Mouse (Mus musculus): ENCODE data around the gene 2310034G01Rik. TPM values are rescaled to one million over a fixed set of nuclear protein-coding genes. Genes with fewer than 3 reads are reported as not detected.

2310034G01Rik gene
- polyA plus RNA-seq, 1 experiment from 2014 or later, result 1.8 TPM

GRCm38 (mm10) chr19:46369204-46369603 lies 19.1 kb upstream of the 2310034G01Rik start:
- H3K4me3 ChIP-seq (ENCODE audit: low read depth, low read length), result no peak overlapping the region
- no peaks in the 10 kb centered on the region for H3K27me3 ChIP-seq (ENCODE audit: control insufficient read depth, insufficient read depth, low read length)
- H3K27ac ChIP-seq (replicated peaks; ENCODE audit: low read depth, low read length), result no peak overlapping the region
- 38% methylated on average over 4 of the region's 4 CpGs for WGBS
- H3K4me2 ChIP-seq (ENCODE audit: low read depth, severe bottlenecking), result no peak overlapping the region
- no peak overlapping the region for H3K9ac ChIP-seq (ENCODE audit: low read length)
- H3K4me1 ChIP-seq (ENCODE audit: control insufficient read depth, insufficient read depth, low read length), result no peaks in the 10 kb centered on the region
- ATAC-seq (ENCODE audit: insufficient number of reproducible peaks, low FRiP score, low TSS enrichment, low read depth) (no peak), DNase-seq (ENCODE audit: low spot score) (peak; percentile 62)
- no peaks in the 10 kb centered on the region for H3K9me3 ChIP-seq (ENCODE audit: control insufficient read depth, low read length)
- H3K36me3 ChIP-seq (ENCODE audit: control insufficient read depth, insufficient read depth, low read length), result no peaks in the 10 kb centered on the region

GRCm38 (mm10) chr19:46367798-46368590 lies 17.9 kb upstream of the 2310034G01Rik start:
- no peak overlapping the region for H3K9ac ChIP-seq (ENCODE audit: low read length)
- no peaks in the 10 kb centered on the region for H3K9me3 ChIP-seq (ENCODE audit: control insufficient read depth, low read length)
- no peaks in the 10 kb centered on the region for H3K4me1 ChIP-seq (ENCODE audit: control insufficient read depth, insufficient read depth, low read length)
- ATAC-seq (ENCODE audit: insufficient number of reproducible peaks, low FRiP score, low TSS enrichment, low read depth) (no peak), DNase-seq (ENCODE audit: low spot score) (no peak)
- H3K27me3 ChIP-seq (ENCODE audit: control insufficient read depth, insufficient read depth, low read length), result no peaks in the 10 kb centered on the region
- no peak overlapping the region for H3K4me2 ChIP-seq (ENCODE audit: low read depth, severe bottlenecking)
- no peaks in the 10 kb centered on the region for H3K36me3 ChIP-seq (ENCODE audit: control insufficient read depth, insufficient read depth, low read length)
- WGBS, result 85% methylated on average over 23 of the region's 23 CpGs
- no peak overlapping the region for H3K27ac ChIP-seq (replicated peaks; ENCODE audit: low read depth, low read length)
- H3K4me3 ChIP-seq (ENCODE audit: low read depth, low read length), result no peak overlapping the region

GRCm38 (mm10) chr19:46363294-46364009 lies 13.3 kb upstream of the 2310034G01Rik start:
- H3K27ac ChIP-seq (replicated peaks; ENCODE audit: low read depth, low read length), result no peak overlapping the region
- peaks cover under 1% of the 10 kb centered on the region for H3K27me3 ChIP-seq (ENCODE audit: control insufficient read depth, insufficient read depth, low read length)
- no peaks in the 10 kb centered on the region for H3K36me3 ChIP-seq (ENCODE audit: control insufficient read depth, insufficient read depth, low read length)
- no peak overlapping the region for H3K9ac ChIP-seq (ENCODE audit: low read length)
- DNase-seq (ENCODE audit: low spot score) (no peak), ATAC-seq (ENCODE audit: insufficient number of reproducible peaks, low FRiP score, low TSS enrichment, low read depth) (no peak)
- H3K4me1 ChIP-seq (ENCODE audit: control insufficient read depth, insufficient read depth, low read length), result no peaks in the 10 kb centered on the region
- H3K4me3 ChIP-seq (ENCODE audit: low read depth, low read length), result no peak overlapping the region
- WGBS, result 88% methylated on average over 11 of the region's 11 CpGs
- H3K9me3 ChIP-seq (ENCODE audit: control insufficient read depth, low read length), result no peaks in the 10 kb centered on the region
- H3K4me2 ChIP-seq (ENCODE audit: low read depth, severe bottlenecking), result no peak overlapping the region

- WGBS, result 83% methylated on average over 8 of the region's 8 CpGs
- Histone ChIP-seq H3K4me1 (ENCODE audit: control insufficient read depth, insufficient read depth, low read length) (peaks cover 2% of the 10 kb centered on the region; the same call in 1 of the 2 replicates), H3K27me3 (ENCODE audit: control insufficient read depth, insufficient read depth, low read length) (peaks cover 14% of the 10 kb centered on the region), H3K9ac (ENCODE audit: low read length) (no peak overlapping the region), H3K4me2 (ENCODE audit: low read depth, severe bottlenecking) (no peak overlapping the region), H3K36me3 (ENCODE audit: control insufficient read depth, insufficient read depth, low read length) (no peaks in the 10 kb centered on the region), H3K4me3 (ENCODE audit: low read depth, low read length) (no peak overlapping the region), H3K27ac (replicated peaks; ENCODE audit: low read depth, low read length) (no peak overlapping the region), H3K9me3 (ENCODE audit: control insufficient read depth, low read length) (no peaks in the 10 kb centered on the region)
- DNase-seq (ENCODE audit: low spot score) (no peak), ATAC-seq (ENCODE audit: insufficient number of reproducible peaks, low FRiP score, low TSS enrichment, low read depth) (no peak)
Observed at GRCm38 (mm10) chr19:46362104-46362503, 12.0 kb upstream of the 2310034G01Rik start.

- no peak overlapping the region for H3K27ac ChIP-seq (replicated peaks; ENCODE audit: low read depth, low read length)
- peaks cover 2% of the 10 kb centered on the region; the same call in 1 of the 2 replicates for H3K4me1 ChIP-seq (ENCODE audit: control insufficient read depth, insufficient read depth, low read length)
- 62% methylated on average over 4 of the region's 4 CpGs for WGBS
- no peak overlapping the region for H3K9ac ChIP-seq (ENCODE audit: low read length)
- DNase-seq (ENCODE audit: low spot score), result no peak
- H3K9me3 ChIP-seq (ENCODE audit: control insufficient read depth, low read length), result no peaks in the 10 kb centered on the region
- H3K4me2 ChIP-seq (ENCODE audit: low read depth, severe bottlenecking), result no peak overlapping the region
- H3K36me3 ChIP-seq (ENCODE audit: control insufficient read depth, insufficient read depth, low read length), result no peaks in the 10 kb centered on the region
- ATAC-seq (ENCODE audit: insufficient number of reproducible peaks, low FRiP score, low TSS enrichment, low read depth), result no peak
- H3K27me3 ChIP-seq (ENCODE audit: control insufficient read depth, insufficient read depth, low read length), result peaks cover 15% of the 10 kb centered on the region
- H3K4me3 ChIP-seq (ENCODE audit: low read depth, low read length), result no peak overlapping the region
Observed at GRCm38 (mm10) chr19:46358381-46358780, 8.3 kb upstream of the 2310034G01Rik start.

GRCm38 (mm10) chr19:46357344-46358280 lies 7.5 kb upstream of the 2310034G01Rik start:
- ATAC-seq (ENCODE audit: insufficient number of reproducible peaks, low FRiP score, low TSS enrichment, low read depth) (no peak), DNase-seq (ENCODE audit: low spot score) (no peak)
- Histone ChIP-seq H3K9ac (ENCODE audit: low read length) (peak overlapping the region; percentile 58; the same call in 1 of the 2 replicates), H3K27ac (replicated peaks; ENCODE audit: low read depth, low read length) (no peak overlapping the region), H3K4me3 (ENCODE audit: low read depth, low read length) (peak overlapping the region; percentile 37; the same call in 1 of the 2 replicates), H3K4me2 (ENCODE audit: low read depth, severe bottlenecking) (peak overlapping the region; percentile 68), H3K9me3 (ENCODE audit: control insufficient read depth, low read length) (no peaks in the 10 kb centered on the region), H3K27me3 (ENCODE audit: control insufficient read depth, insufficient read depth, low read length) (peaks cover 15% of the 10 kb centered on the region), H3K4me1 (ENCODE audit: control insufficient read depth, insufficient read depth, low read length) (peaks cover 2% of the 10 kb centered on the region; the same call in 1 of the 2 replicates), H3K36me3 (ENCODE audit: control insufficient read depth, insufficient read depth, low read length) (no peaks in the 10 kb centered on the region)
- 20% methylated on average over 25 of the region's 25 CpGs for WGBS

- no peak overlapping the region for H3K27ac ChIP-seq (replicated peaks; ENCODE audit: low read depth, low read length)
- peaks cover 2% of the 10 kb centered on the region; the same call in 1 of the 2 replicates for H3K4me1 ChIP-seq (ENCODE audit: control insufficient read depth, insufficient read depth, low read length)
- ATAC-seq (ENCODE audit: insufficient number of reproducible peaks, low FRiP score, low TSS enrichment, low read depth) (peak; percentile 76; the same call in 1 of the 2 replicates), DNase-seq (ENCODE audit: low spot score) (peak; percentile 86)
- 1% methylated on average over 29 of the region's 29 CpGs for WGBS
- peaks cover 15% of the 10 kb centered on the region for H3K27me3 ChIP-seq (ENCODE audit: control insufficient read depth, insufficient read depth, low read length)
- no peaks in the 10 kb centered on the region for H3K36me3 ChIP-seq (ENCODE audit: control insufficient read depth, insufficient read depth, low read length)
- H3K4me3 ChIP-seq (ENCODE audit: low read depth, low read length), result peak overlapping the region; percentile 37
- H3K9me3 ChIP-seq (ENCODE audit: control insufficient read depth, low read length), result no peaks in the 10 kb centered on the region
- peak overlapping the region; percentile 68 for H3K4me2 ChIP-seq (ENCODE audit: low read depth, severe bottlenecking)
- H3K9ac ChIP-seq (ENCODE audit: low read length), result peak overlapping the region; percentile 58
Observed at GRCm38 (mm10) chr19:46356701-46357138, 6.6 kb upstream of the 2310034G01Rik start.
